Mouse (Mus musculus): ENCODE measurements around the gene Hmgcll1. TPM values are rescaled to one million over a fixed set of nuclear protein-coding genes. Genes with fewer than 3 reads are reported as not detected.

Gene Hmgcll1
- 10 to 100 TPM; 13.2 to 15.8 TPM for total RNA-seq (2021)
- long read RNA-seq, transcript Hmgcll1-201 (9 exons, 3,737 nt), result major isoform, 6 of 10 reads
- long read RNA-seq, partial matches to known transcripts, result 0 of 10 reads
- long read RNA-seq, other reads (novel, unspliced or antisense), result 3 of 10 reads

DNA sequence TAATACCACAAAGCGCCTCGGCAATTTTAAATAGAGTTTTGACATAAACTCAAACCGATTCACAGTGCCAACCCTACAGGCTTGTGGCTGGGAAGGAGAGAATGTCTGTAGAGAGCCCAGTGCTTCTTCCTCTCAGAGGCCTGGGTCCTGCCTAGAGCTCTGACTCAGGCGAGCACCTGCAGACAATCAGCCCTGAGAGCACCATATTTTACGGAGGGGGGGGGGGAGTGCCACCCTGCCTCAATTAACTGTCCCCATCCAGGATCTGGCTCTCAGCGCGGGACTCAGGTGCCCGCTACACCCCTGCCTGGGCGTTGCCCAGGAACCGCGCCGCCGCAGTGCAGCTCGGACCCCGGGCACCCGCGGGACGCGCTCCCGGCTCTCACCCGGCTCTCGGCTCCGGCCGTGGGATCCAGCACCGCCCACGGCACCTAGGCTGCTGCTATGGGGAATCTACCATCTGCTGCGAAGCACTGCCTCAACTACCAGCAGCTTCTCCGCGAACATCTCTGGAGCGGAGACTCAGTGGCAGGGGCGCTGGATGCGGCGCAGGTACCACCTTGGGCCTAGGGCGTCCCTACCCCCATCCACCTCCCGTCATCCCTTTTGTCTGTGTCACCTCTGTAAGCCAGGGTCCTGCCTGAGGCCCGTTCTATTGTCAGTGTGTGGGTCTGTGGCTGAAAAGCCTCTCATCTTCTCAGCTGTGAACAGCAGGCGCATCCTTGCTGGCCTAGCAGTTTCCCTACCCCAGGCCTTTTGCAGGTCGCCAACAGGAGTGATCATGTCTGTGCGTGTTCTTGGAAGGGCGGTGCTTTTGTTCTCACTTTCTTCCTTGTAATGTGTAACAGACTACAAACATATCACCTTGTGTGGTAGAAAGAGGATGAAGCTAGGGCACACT lies at the start of gene Hmgcll1:
Hmgcll1 (plus strand) TSS at position 225 of the 901 bp plus-strand sequence.
- DNase-seq (ENCODE audit: low spot score in 2 of 2), result peak; percentile 57 to 79

DNA sequence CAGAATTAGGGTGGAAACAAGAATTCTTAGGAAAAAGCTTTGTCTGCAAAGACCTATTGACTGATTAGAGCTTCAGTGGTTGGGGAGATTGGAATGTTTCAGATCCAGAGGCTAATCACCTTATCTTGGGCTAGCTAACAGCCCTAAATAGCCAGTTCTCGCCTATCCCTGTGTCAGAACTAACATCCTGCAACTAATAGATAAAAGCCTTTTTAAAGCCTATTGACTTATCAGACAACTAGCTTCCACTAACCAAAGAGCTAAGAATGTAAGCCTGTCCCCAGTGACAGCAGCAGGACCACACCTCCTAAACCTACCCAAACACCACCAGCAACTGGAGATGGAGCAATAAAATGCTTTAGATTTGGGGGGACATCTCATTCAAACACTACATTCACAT lies 34.6 kb upstream of the Hmgcll1 start:
- DNase-seq (ENCODE audit: low spot score in 2 of 2), result no peak

DNA sequence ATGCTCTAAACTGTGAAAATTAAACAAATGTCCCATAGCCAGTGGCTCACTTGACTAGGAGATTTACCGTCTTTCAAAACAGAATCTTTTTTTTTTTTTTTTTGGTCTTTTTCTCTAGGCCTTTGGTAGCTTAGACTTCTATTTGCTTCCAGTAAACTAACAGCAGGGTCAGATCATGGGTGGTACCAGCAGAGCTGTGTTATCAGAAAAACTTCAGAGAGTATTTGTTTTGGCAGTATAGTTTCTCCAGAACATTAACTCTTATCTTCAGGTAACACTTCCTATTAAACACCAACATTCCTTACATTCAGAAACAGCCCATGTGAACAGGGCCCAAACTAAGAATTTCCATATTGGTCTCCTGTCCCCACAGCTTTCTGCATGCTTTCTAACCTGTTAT lies 33.5 kb upstream of the Hmgcll1 start:
- no peak for DNase-seq (ENCODE audit: low spot score in 2 of 2)

DNA sequence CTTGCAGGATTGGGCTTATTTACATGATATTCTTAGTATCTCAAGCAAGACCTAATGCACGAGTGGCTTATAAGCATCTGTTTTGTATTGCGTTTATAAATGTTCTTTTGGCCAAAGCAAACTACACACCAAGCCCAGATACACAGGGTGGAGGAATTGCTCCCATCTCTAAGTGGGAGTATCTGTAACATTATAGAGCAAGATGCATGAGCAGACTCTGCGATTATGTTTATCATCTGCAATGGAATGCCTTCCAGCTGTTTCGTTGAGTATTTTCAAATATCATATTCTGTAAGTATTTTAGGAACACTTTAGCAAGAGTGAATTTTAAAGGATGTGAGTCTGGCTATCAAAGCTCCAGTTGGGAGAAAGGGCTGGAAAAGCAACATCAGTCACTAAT lies 25.2 kb upstream of the Hmgcll1 start:
- DNase-seq (ENCODE audit: low spot score in 2 of 2), result no peak

DNA sequence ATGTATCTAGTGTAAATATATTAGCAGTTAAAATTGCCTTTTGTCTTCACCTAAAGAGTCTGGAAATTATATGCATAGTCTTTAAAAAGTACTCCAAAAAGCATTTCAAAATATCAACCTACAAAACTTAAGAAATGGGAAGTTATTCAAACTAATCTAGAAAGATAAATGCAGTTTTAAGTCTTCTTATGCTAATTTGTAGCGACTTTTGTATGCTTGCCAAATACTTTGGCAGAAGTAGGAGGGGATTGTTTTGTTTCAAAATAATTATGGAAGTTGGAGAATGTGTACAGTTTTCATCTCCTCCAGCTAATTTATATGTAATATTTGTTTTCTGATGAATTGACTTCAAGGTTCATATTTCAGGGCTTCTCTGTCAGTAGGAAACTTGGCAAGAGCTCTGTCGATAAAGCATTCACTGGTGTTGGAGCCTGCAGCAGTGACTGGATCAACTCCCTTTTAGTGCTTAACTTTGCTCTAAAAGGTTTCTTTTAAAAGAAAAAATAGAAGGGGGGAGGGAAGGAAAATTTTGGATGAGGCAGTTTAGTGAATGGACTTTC lies 15.8 kb upstream of the Hmgcll1 start:
- DNase-seq (ENCODE audit: low spot score in 2 of 2), result no peak

DNA sequence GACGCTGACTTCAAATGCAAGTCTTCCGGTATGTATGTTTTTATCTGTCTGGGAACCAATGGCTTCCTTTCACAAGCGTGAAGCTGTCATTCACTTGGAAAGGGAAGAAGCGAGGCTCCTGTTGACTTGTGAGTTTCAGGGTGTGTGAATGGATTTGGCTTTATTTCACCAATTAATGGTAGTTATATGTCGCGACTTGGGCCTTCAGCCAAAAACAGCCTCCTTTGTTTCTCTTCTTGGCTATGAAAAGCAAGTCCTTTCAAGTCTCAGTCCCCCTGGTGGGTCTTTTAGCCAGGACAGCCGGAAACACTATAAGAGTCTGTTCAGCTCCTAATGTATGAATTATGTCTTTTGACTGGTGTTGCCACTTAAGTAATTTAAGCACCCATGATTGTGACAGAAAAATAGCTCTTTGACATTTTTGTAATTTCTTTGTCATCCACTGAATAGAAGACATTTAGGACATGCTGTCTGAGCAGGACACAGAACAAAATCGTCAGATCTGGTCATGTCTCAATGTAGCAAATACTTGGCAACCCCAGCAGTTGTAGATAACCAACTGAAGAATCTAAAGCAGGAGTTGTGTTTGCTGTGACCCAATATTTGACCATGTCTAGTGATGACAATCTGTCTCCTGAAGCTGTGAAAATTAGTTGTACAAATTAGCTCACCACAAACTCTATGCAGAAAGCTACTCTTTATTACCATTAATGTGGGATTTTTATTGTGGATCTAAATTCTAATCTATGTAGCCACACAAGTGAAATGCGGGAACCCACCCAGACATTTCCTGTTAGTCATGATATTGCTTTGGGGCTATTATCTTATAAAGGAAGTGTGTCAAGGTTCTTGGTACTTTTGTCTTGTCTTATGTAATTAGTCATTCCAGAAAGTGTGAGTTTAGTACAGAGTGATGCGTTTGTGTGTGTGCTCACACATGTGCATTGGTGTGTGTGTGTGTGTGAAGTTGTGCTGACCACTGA lies 13.5 kb upstream of the Hmgcll1 start:
- DNase-seq (ENCODE audit: low spot score in 2 of 2), result no peak

DNA sequence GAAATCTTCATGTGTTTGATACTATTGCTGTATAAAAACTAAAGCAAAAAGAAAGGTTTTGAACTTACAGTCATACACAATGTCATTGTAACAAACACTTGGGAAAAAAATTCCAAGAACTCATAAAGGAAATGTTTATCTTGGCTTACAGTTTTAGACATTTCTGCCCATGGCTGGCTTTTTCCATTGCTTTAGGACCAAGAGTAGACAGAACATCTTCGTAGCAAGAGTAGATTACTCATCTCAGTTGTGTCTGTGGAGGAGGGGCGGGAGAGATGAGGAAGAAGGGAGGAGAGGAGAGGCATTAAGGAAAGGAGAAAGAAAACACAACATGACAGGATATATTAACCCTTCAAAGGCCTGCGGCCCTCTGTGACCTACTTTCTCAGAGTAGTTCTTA lies 11.6 kb upstream of the Hmgcll1 start:
- DNase-seq (ENCODE audit: low spot score in 2 of 2), result no peak

DNA sequence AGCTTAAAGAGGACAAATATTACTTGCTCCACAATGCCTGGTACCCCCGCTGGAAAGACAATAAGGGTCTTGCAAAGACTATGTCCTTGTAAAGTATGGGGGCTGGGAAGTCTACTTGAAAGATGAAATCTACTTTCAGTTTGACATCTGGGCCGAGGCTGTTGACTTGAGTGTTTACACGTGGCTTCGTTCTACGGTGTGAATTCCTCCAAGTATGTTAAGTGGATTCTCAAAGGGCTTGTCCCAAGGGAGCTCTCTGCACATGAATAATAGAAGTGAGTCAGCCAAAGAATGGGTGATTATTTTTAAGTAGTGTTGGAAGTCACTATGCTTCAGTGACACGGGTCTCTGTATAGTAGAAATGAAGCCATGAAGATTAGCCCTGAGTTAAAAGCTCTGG lies 11.0 kb upstream of the Hmgcll1 start:
- no peak for DNase-seq (ENCODE audit: low spot score in 2 of 2)

DNA sequence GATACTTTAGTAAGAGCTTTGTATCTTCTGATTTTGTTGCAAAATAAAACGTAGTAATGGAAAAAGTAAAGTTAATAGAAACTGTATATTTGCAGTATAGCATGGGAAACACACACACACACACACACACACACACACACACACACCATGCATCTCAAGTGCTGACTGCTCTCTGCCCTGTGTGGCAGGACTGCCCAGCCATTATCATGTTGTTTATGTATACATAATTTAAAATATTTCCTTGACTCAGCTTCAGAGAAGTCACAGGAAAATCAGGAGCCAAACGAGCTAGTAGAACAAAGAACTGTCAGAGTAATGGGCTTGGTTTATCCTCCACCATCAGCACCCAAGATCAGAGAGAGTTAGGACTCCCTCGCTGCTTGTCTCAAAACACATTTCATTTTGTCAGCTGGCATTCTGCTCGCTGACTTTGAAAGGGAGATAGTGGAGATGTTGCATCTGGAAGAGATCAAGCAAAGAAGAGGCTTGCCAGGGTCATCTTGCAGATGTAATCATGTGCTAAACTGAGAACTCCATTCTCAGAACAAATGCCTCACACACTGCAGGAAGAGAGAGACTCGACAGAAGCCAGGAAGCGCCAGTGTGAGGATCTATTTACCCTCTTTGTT lies 7.2 kb upstream of the Hmgcll1 start:
- no peak for DNase-seq (ENCODE audit: low spot score in 2 of 2)

DNA sequence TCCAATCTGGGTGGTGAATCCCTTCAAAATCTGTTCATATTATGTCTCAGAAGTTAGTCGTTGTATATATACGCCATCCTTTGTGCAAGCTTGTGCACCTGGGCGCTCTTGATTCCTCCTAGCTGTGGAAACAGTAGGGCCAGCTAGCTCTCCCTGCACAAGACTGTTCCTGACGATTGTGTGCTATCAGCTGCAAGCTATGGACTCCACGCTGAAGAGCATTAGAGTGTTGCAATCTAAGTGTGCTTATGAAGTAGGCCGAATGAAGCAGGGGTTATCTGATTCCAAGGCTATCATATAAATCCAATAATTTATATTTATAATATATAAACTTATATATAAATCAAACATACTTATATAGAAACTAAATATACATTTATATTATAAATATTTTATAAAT lies 866 bp upstream of the Hmgcll1 start:
- DNase-seq (ENCODE audit: low spot score in 2 of 2), result no peak

DNA sequence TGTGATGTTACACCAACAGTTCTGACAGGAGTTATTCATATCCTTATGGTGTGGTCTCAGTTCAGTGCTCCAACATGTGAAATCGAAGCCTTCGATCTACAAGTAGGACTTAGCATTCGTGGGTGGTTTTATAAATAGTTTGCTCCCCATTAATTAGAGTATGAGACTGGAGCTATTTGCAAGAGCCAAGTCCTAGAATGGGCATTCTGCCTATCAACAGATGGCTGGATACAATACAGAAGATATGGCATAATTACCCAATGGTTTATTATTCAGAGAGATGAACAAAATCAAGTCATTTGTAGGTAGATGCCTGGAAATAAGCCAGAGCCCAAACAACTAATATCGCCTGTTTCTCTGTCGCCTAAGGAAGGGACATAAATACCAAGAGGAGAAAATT lies 1.3 kb downstream of the Hmgcll1 start:
- DNase-seq (ENCODE audit: low spot score in 2 of 2), result peak in 1 of 2 experiments; percentile 84

DNA sequence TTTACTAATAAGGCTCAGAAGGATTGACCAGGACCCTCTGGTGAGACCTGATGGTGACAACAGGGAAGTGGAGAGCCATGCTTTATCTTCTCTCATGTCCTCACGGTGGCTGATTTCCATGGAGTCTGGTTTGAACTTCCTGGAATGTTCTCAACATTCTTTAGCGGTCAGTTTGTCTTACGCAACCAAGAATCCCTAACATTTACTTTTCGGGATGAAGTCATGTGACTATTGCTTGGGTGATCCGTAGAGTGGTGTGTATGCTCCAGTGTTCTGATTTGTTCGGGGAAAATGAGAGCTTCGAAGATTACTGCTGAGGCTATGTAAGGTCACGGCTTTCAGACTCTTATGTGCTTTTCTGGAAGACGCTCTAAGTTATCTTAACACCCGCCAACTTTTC lies 1.9 kb downstream of the Hmgcll1 start:
- DNase-seq (ENCODE audit: low spot score in 2 of 2), result no peak

DNA sequence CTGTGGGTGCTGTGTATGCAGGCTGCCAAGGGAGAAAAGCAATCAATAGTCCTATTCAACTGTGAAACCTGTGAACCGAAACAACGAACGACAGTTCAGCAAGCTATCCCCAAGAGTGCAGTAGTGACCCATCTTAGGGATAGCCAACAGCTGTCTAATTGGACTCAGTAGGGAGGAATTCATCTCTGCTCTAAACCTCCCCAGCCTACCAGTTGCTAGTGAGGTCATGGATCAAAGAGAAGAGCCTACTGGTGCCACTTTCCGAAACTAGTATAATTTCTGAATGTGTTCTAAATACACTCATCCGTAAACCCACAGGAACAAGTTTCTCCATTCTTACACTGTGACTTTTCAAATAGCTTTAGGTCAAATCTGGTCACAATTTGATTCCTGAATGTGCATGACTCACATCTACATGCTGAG lies 8.9 kb downstream of the Hmgcll1 start:
- DNase-seq (ENCODE audit: low spot score in 2 of 2), result no peak

DNA sequence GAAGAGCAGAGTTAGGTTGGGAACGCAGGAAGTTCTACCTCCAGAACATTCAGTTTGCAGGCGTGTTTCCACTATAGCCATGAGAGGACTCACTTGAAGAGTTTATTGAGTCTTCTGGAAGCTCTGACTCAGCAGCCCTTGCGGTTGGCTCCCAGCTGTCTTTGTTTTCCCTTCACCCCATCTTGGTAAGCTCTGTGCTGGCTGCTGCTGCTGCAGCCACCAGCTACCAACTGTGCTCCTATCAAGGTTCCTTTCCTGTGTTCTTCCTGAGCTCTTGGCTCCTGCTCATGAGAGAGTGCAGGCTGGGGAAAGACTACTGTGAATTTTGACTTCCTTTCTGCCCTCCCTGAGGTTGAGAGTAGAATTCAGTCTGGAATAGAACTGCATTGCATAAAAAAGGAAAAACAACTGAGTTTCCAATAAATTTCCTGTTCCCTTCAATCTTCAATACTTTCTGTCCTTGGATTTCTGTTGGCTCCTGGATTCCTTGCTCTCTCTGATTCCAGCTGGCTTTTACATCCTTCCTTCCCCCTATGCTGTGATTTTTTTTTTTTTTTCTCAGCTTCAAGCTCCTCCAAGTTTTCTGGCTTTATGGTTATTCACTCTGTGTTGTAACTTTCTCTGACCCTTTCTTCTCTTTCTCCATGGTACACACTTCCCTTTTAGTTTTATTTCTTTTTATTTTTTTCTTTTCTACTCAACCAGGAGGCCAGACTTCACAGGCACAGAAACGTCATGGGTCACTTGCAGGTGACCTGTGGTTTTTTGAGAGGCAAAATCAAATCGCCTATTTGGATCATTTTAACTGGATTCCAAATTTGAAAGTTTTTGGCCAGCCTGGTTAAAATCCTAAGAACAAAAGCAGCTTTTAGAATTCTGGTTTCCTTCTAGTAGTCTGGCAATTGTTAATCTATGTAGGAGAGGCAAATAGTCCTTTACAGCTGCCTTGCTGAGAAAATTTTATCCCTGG lies 9.9 kb downstream of the Hmgcll1 start:
- peak in 1 of 2 experiments; percentile 62 for DNase-seq (ENCODE audit: low spot score in 2 of 2)

DNA sequence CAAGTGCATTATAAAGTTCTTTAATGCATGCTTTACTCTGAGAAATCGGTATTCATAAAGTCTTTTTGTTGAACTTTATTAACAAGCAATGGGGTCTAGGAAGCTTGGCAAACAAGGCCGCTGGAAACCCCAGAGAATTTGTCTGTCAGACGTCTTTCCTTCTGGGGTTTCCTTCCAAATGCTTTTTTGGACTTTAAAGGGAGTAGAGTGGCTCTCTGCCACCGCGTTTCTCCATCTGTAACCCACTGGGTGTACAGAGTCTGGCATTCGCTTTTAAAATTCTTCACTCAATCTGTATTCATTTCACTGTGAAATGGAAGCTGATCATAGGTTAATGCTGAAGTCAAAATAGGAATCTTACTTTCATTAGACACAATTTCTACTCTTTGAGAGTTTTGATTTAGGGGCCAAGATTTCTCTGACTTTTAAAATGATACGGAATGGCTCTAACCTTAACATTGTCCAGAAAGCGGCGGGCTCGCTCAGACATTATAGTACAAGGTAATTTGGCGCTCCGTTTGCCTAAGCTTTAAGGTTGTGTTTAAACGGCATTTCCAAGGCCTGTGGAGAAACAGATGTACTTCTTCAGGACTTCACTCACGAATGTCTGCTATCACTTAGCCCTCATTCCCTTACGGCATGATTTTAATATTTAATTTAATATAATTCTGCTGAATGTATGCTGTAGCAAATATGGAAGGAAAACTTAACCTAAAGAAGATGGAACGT lies 15.0 kb downstream of the Hmgcll1 start:
- DNase-seq (ENCODE audit: low spot score in 2 of 2), result peak in 1 of 2 experiments; percentile 63

DNA sequence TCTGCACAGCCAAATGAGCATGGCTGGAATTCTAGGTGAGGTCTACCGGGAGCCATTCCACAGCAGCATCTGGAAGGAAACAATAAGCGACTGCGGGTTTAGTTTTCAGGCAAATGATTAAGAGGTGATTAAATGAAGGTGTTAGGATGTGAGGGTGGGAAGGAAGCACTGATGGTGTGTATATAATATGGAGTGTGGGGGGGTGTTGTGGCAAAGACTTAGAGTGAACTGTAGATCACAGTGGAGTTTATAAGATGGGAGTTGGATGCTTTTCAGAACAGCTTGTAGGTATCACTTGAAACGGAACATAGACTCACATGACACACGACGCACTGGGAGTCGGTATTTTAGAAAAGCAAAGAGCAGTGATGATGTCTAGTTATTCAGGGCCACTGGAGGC lies 20.4 kb downstream of the Hmgcll1 start:
- DNase-seq (ENCODE audit: low spot score in 2 of 2), result no peak

DNA sequence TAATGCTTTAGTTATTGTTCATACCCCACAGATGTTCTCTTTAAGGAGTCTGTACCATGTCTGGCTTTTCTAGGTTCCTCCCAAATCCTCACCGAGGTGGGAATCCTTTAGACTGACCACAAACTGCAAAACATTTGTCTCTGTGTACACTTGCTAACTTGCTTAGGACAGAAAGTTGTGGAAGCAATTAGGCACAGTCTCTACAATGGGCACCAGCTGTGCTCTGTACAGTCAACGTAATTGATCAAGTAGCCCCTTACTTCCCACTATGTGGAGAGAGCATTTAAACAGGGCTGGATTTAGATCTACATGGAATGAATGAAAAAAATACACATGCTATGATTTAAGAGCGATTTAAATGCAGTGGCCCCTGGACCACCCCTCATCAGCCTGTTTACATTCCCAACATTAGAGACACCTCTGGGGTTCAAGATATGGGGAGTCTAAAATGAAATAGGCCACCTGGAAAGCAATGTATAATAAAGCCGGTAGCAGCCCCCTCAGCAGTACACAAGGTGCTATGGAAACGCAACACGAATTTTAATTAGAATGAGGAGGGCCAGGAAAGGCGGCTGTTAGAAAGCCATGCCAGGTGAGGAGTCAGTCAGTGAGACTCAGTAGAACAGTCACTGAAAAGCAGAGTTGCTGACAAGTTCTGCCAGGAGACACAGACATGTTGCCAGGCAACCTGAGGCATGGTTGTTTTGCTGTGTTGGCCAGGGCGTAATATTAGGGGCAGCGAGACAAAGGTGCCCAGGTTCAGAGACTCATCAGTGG lies 23.9 kb downstream of the Hmgcll1 start:
- no peak for DNase-seq (ENCODE audit: low spot score in 2 of 2)

DNA sequence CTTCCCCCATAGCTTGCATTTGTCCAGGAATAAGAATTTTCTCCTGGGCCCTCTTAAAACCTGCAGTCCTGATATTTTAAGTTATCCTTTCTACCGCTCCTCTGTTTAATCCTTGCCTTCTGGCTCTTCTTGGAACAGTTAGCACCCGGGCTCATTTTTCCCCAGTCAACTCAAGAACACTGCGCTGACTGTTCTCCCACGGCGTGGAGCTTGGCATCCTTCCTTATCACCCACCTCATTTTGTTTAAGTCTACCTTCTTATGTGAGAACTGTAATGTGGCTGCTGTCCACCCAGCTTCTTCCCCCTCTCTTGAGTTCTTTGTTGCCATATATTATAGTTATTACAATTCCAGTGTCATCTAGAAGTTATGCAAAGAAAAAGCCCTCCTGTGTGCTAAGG lies 25.1 kb downstream of the Hmgcll1 start:
- DNase-seq (ENCODE audit: low spot score in 2 of 2), result peak in 1 of 2 experiments; percentile 48

Measured in layer of hippocampus, adult 18-20 months (tissue).